Mouse (Mus musculus) layer of hippocampus, adult 2 months (tissue): ENCODE measurements around the gene Als2cr12. TPM values are rescaled to one million over a fixed set of nuclear protein-coding genes. Genes with fewer than 3 reads are reported as not detected.
"Not testable (repeated sequence)": the region's sequence is repeated elsewhere in the genome, so short reads cannot be mapped to it uniquely, and the experiment has no call there.

Experiments
- DNase-seq, 2 experiments: peaks; one replicate each; pipeline ENCODE4 v3.0.0; 2022; ENCODE audit warnings: low spot score in 2 of 2
- H3K27ac ChIP-seq: fragments of 200-600 bp; 2 replicates; pipeline ENCODE4 v1.8.1; 2022
- H3K4me3 ChIP-seq: fragments of 200-600 bp; 2 replicates; pipeline ENCODE4 v1.8.1; 2022; ENCODE audit warnings: mild to moderate bottlenecking
- CTCF ChIP-seq: fragments of 200-600 bp; conservative IDR thresholded peaks from 2 replicates; pipeline ENCODE4 v1.8.1; 2022; ENCODE audit warnings: antibody characterized with exemption, mild to moderate bottlenecking, moderate library complexity
- total RNA-seq, 2 experiments: library from RNA; stranded (reverse); gene quantifications; 2 replicates each; pipeline ENCODE4 v1.2.3; 2021

Als2cr12 gene
- total RNA-seq, 2 experiments from 2014 or later, result not detected

DNA sequence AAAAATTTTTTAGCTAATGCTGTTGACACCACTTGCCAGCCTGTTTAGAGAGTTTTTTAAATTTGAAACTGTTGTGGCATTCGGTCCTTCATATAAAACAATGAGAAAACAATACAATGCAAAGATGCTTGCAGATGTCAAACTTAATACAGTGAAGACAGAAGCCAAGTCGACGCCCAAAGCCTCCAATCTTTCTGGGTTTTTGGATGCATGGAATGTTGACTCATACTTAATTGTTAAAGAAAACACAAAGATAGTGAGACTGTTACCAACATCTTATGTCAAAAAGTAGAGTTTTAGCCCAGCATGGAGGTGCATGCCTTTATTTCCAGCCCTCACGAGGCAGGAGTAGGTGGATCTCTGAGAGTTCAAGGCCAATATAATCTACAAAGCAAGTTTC, 3.0 kb upstream of the Als2cr12 start:
- no peak overlapping the region for H3K27ac ChIP-seq
- no peak for TF ChIP-seq CTCF
- no peak overlapping the region for H3K4me3 ChIP-seq
- no peak for DNase-seq

DNA sequence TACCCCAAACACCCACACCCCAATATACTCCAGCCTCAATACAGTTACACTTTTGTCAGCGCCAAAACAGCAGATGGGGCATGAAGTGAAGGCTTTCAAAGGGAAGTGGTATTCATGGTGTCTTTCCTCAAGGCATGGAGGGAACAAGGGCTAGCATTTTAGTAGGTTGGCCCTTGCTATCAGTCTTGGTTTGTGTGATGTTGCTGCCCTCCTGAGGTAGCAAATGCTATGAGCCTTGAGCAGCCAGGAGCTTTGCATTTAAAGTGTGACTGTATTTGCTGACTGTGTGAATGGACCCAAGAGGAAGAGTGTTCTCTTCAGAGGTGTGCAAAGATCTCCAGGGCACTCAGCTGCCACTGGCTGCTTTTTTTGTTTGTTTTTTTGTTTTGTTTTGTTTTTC, 1.8 kb upstream of the Als2cr12 start:
- DNase-seq, result peak; percentile 43 to 66
- not testable (repeated sequence) for H3K27ac ChIP-seq, H3K4me3 ChIP-seq
- TF ChIP-seq CTCF, result peak; percentile 73

DNA sequence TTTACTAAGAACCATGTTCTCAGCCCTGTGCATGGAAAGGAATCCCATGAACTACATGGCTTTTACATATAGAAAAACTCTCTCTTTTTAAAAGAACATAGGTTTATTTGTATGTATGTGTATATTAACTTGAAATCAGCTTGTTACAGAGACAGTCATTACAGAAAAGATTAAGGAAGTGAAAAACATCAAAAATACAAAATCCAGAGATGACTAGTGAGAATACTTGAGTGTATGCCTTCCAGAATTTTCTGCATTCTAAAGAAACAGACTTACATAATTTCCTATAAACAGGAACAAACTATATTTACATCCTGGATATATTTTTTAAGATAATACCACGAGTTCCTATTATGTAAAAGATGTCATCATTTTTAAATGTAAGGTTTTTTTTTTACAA, 2.1 kb downstream of the Als2cr12 start:
- DNase-seq, result no peak
- Histone ChIP-seq H3K27ac (no peak overlapping the region), H3K4me3 (no peak overlapping the region)
- no peak for TF ChIP-seq CTCF

DNA sequence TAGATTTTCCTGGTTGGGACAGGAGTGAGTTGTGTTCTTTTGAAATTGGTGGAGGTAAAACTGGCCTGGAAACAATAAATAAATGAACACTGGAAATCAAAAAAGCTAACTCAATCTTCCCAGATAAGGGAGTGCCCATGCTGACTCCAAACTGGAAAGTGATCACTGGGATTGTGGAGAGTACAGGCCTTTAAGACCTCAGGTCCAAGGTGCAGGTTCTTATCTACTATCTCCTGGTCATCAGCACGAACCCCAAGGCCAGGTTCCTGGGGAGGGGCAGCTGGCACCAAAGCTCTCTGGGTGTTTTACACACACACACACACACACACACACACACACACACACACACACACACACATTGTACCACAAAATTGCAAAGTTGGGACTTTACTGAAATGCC, 4.1 kb downstream of the Als2cr12 start:
- not testable (repeated sequence) for H3K27ac ChIP-seq, H3K4me3 ChIP-seq, DNase-seq

DNA sequence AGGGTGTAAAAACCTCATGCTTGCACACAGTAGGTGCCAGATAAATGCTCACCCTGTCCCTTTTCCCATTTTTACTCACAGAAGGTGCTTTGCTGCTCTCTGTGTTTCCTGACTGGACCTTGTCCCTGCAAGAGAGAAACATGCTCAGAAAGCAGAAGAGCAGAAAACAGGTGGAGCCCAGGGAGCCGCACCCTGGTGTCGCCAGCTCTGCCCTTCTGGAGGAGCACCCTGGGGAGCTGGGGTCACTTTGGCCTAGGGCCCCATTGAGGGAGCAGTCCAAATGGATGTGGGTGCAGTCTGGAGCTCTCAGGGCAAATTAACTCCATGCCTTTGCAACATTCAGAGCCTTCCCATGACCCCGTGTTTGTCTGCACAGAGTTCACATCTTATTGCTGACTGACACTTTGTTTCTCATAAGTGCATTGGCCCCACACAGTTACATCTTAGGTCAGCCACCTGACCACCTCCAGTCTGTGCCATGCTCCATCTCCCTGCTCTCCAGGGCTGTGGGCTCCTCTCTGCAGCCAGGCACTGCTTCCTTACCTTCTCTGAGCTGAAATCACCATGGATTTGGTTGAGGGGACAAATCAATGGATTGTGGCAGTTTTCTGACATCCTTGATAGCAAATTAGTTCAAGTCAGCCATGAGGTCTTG, 4.8 kb downstream of the Als2cr12 start:
- not testable (repeated sequence) for DNase-seq, H3K4me3 ChIP-seq, H3K27ac ChIP-seq

DNA sequence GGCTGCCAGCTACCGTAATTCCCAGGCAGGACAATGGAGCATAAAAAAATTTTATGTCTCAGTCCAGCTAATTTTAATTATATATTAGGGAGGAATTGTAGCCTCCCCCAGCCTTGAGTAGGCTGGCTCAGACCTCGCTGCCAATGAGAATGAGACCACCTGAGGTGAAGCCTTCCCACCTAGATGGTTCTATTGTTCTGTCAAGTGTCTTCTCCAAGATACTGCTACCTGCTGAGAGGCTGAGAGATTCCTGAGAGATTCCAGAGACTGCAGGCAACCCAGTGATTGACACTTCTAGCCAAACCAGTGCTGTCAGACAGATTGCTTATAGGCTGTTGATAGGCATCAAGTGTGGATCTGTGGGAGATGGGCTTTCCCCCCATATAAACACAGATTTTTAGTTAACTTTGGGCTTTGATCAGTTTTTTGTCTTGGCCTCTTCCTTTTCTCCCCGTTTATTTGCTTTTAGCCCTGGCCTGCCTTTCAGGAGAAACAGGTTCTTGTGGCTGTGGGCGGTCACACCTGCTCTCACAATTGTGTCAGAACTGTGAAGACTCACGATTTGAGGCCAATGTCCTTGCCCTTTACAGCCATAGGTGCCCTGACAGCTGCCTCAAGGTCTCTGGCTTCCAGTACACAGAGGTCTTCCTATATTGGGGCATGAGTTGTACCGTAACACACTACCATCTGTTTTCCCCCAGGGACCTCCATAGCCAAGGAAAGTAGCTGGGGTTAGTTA, 5.6 kb downstream of the Als2cr12 start:
- DNase-seq, result no peak
- TF ChIP-seq CTCF, result no peak
- Histone ChIP-seq H3K4me3 (no peak overlapping the region), H3K27ac (no peak overlapping the region)

DNA sequence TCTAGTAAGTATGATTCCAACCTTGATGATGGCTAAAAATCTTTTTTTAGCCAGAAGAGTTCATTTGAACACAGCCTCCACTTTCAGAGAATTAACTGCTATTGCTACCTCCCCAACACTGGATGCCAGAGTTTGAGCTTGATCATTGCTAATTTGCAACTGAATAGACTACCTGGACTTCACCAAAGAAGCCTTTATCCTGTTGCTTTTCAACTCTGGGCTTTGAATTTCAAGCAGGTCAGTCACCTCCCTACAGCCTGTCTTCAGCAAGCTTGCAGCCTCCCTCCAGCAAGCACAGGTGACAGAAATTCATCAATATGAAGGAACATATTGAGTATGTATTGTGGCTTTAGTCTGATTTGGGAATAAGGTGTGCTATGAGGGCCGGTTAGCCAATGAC, 6.4 kb downstream of the Als2cr12 start:
- H3K4me3 ChIP-seq, result no peak overlapping the region
- no peak for TF ChIP-seq CTCF
- H3K27ac ChIP-seq, result no peak overlapping the region
- no peak for DNase-seq

DNA sequence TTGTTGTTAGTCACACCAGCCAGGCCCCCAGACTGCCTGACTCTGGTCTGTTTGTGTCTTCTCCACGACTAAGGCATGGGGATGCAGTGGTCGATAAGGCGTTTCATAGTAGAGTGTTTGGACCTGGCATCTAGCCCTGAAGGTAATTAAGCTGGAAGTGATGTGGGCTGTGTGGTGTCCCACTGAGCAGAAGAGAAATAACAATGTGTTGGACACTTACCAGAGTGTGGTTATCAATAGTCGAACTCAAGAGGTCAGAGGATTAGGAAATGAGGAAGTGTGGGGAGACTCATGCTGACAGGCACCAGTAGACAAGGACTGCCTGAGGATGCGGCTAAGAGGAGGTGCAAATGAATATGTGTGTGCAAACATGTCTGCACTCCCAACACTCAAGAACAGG, 17.4 kb downstream of the Als2cr12 start:
- not testable (repeated sequence) for DNase-seq, H3K4me3 ChIP-seq

DNA sequence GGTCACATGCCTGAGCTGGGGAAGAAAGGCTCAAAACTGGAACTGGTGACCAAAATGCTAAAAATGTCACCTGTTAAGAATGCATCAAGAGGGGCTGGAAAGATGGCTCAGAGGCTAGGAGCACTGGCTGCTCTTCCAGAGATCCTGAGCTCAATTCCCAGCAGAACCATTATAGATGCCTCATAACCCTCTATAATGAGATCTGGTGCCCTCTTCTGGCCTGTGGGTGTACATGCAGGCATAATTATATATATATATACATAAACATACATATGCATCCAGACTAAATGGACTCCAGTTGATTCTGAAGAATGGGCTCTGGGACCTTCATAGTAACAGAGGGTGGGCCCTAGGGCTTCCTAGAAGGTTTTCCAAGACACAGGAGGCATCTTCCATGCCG, 18.2 kb downstream of the Als2cr12 start:
- no peak overlapping the region for H3K27ac ChIP-seq

More for the DNA sequence above, 17.4 kb downstream of the Als2cr12 start:
- not testable (repeated sequence) for H3K27ac ChIP-seq

DNA sequence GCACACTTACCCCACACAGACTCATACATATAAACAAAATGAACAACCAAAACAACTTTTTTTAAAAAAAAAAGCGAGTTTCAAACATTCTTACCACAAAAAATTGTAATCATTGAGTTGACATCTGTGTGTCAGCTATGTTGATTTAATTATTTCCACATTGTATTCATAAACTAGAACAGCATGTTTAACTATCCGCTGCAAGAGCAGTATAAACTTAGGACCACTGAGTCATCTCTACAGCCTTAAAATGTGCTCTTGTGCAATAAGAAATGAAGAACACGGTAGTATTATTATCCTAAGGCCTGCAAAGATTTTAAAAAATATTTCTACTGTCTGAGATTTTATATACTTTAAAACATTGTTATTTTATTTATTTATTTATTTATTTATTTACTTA, 20.8 kb downstream of the Als2cr12 start:
- H3K27ac ChIP-seq, result no peak overlapping the region
- no peak overlapping the region for H3K4me3 ChIP-seq
- TF ChIP-seq CTCF, result no peak
- DNase-seq, result no peak

More for the DNA sequence above, 18.2 kb downstream of the Als2cr12 start:
- peak; percentile 15 to 33 for DNase-seq
- no peak overlapping the region for H3K4me3 ChIP-seq
- TF ChIP-seq CTCF, result peak; percentile 78

DNA sequence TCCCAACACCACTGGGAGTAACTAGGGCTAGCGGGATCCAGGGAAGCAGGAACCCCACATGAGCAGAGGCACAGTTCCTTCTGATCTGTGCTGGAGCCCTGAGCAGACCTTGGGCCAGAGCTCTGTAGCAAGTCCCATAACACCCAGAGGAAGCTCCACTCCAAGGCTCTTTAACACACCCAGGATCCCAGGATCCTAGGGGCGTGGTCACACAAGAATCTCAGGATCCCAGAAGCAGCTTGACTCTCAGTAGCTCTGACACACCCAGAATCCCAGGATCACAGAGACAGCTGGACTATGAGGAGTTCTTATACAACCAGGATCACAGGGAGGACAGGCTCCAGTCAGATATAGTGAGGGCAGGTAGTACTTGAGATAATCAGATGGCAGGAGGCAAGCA, 23.7 kb downstream of the Als2cr12 start:
- DNase-seq, result no peak
- H3K4me3 ChIP-seq, result no peak overlapping the region
- no peak overlapping the region for H3K27ac ChIP-seq
- TF ChIP-seq CTCF, result no peak

DNA sequence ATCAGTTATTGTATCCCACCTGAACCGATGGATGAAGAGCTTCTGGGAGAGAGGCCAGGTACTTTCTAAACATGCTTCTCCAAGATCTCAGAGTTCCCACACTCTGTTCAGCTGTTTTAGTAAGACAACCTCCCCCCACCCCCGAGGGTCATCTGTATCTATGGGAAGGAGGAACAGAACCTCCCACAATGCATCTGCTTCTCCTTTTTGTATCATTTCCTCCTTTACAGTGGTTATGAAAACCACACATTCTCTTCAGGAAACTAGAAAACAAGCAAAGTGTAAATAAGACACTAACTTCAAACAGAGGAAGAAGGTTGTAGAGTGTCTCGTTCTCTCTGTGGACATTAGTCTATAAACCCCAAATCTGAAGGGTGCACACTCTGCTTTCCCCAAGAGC, 26.2 kb downstream of the Als2cr12 start:
- H3K27ac ChIP-seq, DNase-seq, H3K4me3 ChIP-seq: not testable (repeated sequence)

DNA sequence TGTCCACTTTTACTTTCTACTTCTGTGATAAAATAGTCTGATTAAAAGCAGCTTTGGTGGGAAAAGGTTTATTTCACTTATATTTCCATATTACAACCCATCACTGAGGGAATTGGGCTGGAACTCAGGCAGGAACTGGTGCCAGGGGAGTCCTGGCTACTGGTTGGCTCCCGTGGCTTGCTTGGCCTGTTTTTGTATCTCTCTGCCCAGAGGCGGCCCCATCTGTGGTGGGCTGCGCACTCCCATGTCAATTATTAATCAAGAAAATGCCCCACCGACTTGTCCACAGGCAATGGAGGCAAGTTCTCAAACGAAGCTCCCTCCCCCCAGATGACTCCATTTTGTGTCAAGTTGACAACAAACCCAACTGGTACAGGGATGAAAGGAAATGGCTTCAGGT, 27.6 kb downstream of the Als2cr12 start:
- no peak overlapping the region for H3K4me3 ChIP-seq
- no peak overlapping the region for H3K27ac ChIP-seq
- no peak for TF ChIP-seq CTCF
- DNase-seq, result no peak

DNA sequence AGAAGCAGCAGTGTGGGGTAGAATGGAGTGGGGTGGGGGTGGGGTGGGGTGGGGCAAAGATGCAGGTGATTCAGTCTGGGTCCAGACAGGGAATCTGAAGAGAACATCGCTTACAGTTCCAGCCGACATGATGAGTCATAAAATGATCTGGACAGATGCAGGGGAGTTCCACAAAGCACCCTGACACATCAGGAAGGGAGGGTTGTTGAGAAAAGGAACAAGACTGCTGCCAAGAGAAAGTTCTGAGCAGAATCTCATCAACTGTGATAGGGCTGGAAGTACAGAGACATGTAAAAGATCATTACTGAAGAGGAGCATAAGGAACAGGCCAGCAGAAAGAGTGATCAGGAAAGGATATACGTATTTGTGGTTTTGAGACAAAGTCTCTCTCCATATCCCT, 32.4 kb downstream of the Als2cr12 start:
- not testable (repeated sequence) for H3K4me3 ChIP-seq, H3K27ac ChIP-seq, DNase-seq

DNA sequence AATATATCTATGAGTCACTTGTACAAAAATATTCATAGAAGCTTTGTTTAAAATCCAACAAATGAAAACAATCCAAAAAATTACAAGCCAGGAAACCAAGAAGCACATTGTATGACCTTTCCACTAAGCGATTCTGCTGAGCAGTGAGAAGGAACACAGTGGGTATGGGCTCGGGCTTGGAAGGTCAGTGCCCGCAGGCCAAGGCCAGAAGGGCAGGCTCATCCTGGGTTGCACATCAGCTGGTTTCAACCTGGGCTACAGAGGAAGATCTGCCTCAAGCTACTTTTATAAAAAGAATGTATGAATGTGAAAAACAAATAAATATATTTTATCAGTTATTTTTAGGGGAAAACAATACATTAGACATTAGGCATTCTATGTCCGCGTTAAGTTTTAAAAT, 33.1 kb downstream of the Als2cr12 start:
- not testable (repeated sequence) for H3K4me3 ChIP-seq, H3K27ac ChIP-seq, DNase-seq
